Mouse (Mus musculus): ENCODE measurements around the gene Gm9747.

GRCm38 (mm10) chr1:82228841-82229240, 4.1 kb upstream of the Gm9747 start:
- no peak for TF ChIP-seq CTCF (IDR thresholded peaks at IDR 0.05)
- no peak for TF ChIP-seq EP300 (IDR thresholded peaks at IDR 0.05)

Data from lung, postnatal 0 days (tissue).